Mouse (Mus musculus) urinary bladder, postnatal 14 days (tissue): Measurements from ENCODE around the gene Mcoln3.

ENCODE experiments used
- DNase-seq: peaks from one replicate; pipeline ENCODE4 v3.0.0; 2021; ENCODE audit warnings: low spot score

Gene Mcoln3

GRCm38 (mm10) chr3:146174215-146174614 lies 57.0 kb downstream of the Mcoln3 start:
- DNase-seq, result no peak

- no peak for DNase-seq
These were observed 60.0 kb downstream of the Mcoln3 start for GRCm38 (mm10) chr3:146177295-146177694.

- peak; percentile 86 for DNase-seq
These were observed 60.7 kb downstream of the Mcoln3 start for GRCm38 (mm10) chr3:146177748-146178582.

- DNase-seq, result no peak
These were observed 63.1 kb downstream of the Mcoln3 start for GRCm38 (mm10) chr3:146180341-146180740.

- peak; percentile 61 for DNase-seq
These were observed 63.7 kb downstream of the Mcoln3 start for GRCm38 (mm10) chr3:146180986-146181385.

- peak; percentile 54 for DNase-seq
These were observed 67.9 kb downstream of the Mcoln3 start for GRCm38 (mm10) chr3:146184992-146185657.

- no peak for DNase-seq
These were observed 68.8 kb downstream of the Mcoln3 start for GRCm38 (mm10) chr3:146186033-146186432.

- DNase-seq, result no peak
These were observed 72.7 kb downstream of the Mcoln3 start for GRCm38 (mm10) chr3:146189933-146190332.
